Mouse (Mus musculus) stomach, embryonic 14.5 days (tissue): ENCODE data around the gene Nxn. TPM values are rescaled to one million over a fixed set of nuclear protein-coding genes. Genes with fewer than 3 reads are reported as not detected.
A peak's percentile ranks its signal among the peaks of the same experiment; 100 is the strongest.

ENCODE experiments used
- ATAC-seq: fragments of 200-750 bp; cut with Nextera tagmentation; 2 replicates; pipeline ENCODE4 v1.8.0; 2017; ENCODE audit warnings: low read depth, moderate TSS enrichment; ENCODE audit not compliant: insufficient number of reproducible peaks, insufficient read depth, low FRiP score
- H3K27ac ChIP-seq: fragments of 300-500 bp; sonication (generic); 2 replicates; pipeline ENCODE4 v1.5.1; 2014; ENCODE audit warnings: mild to moderate bottlenecking, low read length, moderate library complexity, mixed read lengths
- H3K27me3 ChIP-seq: fragments of 300-500 bp; sonication (generic); 2 replicates; pipeline ENCODE4 v1.6.1; 2014; ENCODE audit warnings: low read length, control low read depth, mixed read lengths; ENCODE audit not compliant: control insufficient read depth, insufficient read depth
- H3K36me3 ChIP-seq: fragments of 300-500 bp; sonication (generic); 2 replicates; pipeline ENCODE4 v1.6.1; 2014; ENCODE audit warnings: mild to moderate bottlenecking, control low read depth, low read length, moderate library complexity, mixed read lengths; ENCODE audit not compliant: control insufficient read depth, insufficient read depth
- H3K4me1 ChIP-seq: fragments of 300-500 bp; sonication (generic); 2 replicates; pipeline ENCODE4 v1.6.1; 2014; ENCODE audit warnings: low read length, control low read depth, mixed read lengths; ENCODE audit not compliant: control insufficient read depth, insufficient read depth
- H3K4me2 ChIP-seq: fragments of 300-500 bp; sonication (generic); replicated peaks from 2 replicates; pipeline ENCODE4 v1.6.1; 2014; ENCODE audit warnings: low read depth, low read length, control low read depth
- H3K4me3 ChIP-seq: fragments of 300-500 bp; sonication (generic); 2 replicates; pipeline ENCODE4 v1.5.1; 2014; ENCODE audit warnings: low read depth, low read length, control low read depth
- H3K9ac ChIP-seq: fragments of 300-500 bp; sonication (generic); replicated peaks from 2 replicates; pipeline ENCODE4 v1.6.1; 2014; ENCODE audit warnings: low read depth, mild to moderate bottlenecking, control low read depth, low read length, moderate library complexity, mixed read lengths
- H3K9me3 ChIP-seq: fragments of 300-500 bp; sonication (generic); 2 replicates; pipeline ENCODE4 v1.6.1; 2016; ENCODE audit warnings: low read depth, low read length, control low read depth; ENCODE audit not compliant: control insufficient read depth
- WGBS: fragments of 180-500 bp; shearing (Covaris S2); extraction: QIAGEN DNeasy Blood & Tissue Kit; methylation state at CpG from one replicate; pipeline ENCODE4 v1.1.7; 2014; 5-methylcytosine and 5-hydroxymethylcytosine counted together
- polyA plus RNA-seq: library from polyadenylated mRNA; unstranded; fragments of >200 nt; fragmentation: Nextera tagmentation; extraction: Ambion mirVana; gene quantifications from 2 replicates; pipeline ENCODE4 v1.2.1, GENCODE M21; 2014

Nxn gene
- polyA plus RNA-seq, 1 experiment from 2014 or later = 50.4 TPM

DNA sequence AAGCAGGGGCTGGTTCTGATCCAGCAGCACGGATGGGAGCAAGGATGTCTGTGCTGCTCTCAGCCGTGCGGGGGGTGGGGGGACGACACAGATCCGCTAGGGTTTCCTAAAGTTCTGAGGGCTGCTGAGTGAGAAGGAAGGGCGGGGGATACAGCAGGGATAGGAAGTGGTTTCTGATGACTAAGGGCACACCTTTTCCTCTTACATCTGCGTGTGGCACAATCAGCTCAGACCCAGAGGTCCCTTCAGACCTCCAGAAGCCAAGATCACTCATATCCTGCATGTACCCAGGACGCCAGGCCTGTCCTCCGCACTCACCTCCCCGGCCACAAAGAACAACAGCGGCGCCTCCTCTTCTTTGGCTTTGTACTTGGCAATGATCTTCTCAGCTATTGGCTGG is 137.7 kb downstream of the Nxn start:
- Histone ChIP-seq H3K36me3 (peaks cover 19% of the 10 kb centered on the region), H3K27me3 (no peaks in the 10 kb centered on the region), H3K9ac (no peak overlapping the region; the same call in 1 of the 2 replicates), H3K4me1 (0 out of 2 replicates have a peak, but pooled peaks cover 2% of the 10 kb centered on the region), H3K27ac (no peak overlapping the region), H3K4me2 (no peak overlapping the region), H3K9me3 (no peaks in the 10 kb centered on the region), H3K4me3 (no peak overlapping the region)
- 80% methylated on average over 12 of the region's 12 CpGs for WGBS
- no peak for ATAC-seq

- Histone ChIP-seq H3K4me3 (no peak overlapping the region), H3K4me2 (no peak overlapping the region), H3K9me3 (no peaks in the 10 kb centered on the region), H3K27ac (no peak overlapping the region), H3K4me1 (0 out of 2 replicates have a peak, but pooled peaks cover 2% of the 10 kb centered on the region), H3K9ac (no peak overlapping the region), H3K36me3 (peaks cover 19% of the 10 kb centered on the region), H3K27me3 (no peaks in the 10 kb centered on the region)
- WGBS = 67% methylated on average over 10 of the region's 10 CpGs
- ATAC-seq = no peak; the same call in 1 of the 2 replicates
Observed at GRCm38 (mm10) chr11:76260208-76261050, 138.5 kb downstream of the Nxn start.

GRCm38 (mm10) chr11:76258511-76258910 is 140.4 kb downstream of the Nxn start:
- Histone ChIP-seq H3K36me3 (peaks cover 18% of the 10 kb centered on the region), H3K4me2 (no peak overlapping the region), H3K4me1 (0 out of 2 replicates have a peak, but pooled peaks cover 2% of the 10 kb centered on the region), H3K27me3 (no peaks in the 10 kb centered on the region), H3K4me3 (no peak overlapping the region), H3K9me3 (no peaks in the 10 kb centered on the region), H3K9ac (no peak overlapping the region), H3K27ac (no peak overlapping the region)
- no peak for ATAC-seq
- WGBS = 72% methylated on average over 6 of the region's 6 CpGs

DNA sequence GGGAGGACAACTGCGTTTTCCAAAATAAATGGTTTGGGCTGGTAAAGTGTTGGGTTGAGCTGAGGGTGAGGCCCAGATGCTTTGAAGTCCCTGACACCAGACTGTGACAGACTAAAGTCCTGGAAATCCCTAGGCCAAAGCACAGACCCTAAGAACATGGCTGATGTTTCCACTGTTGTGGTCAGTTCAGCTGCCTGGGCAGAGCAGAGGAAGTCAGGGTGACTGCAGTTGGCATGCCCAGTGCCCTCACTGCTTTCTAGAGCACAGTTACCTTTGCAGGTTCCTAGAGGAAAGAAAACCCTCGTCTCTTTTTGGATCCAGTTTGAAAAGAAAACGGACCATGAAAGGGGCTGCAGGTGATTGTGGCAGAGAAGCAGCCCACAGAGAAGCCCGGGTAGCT is 141.6 kb downstream of the Nxn start:
- Histone ChIP-seq H3K36me3 (peaks cover 16% of the 10 kb centered on the region), H3K4me2 (no peak overlapping the region), H3K9ac (no peak overlapping the region), H3K9me3 (no peaks in the 10 kb centered on the region), H3K4me3 (no peak overlapping the region), H3K27me3 (no peaks in the 10 kb centered on the region), H3K27ac (no peak overlapping the region), H3K4me1 (no peaks in the 10 kb centered on the region)
- ATAC-seq = no peak
- 65% methylated on average over 4 of the region's 4 CpGs for WGBS

GRCm38 (mm10) chr11:76256129-76256528 is 142.8 kb downstream of the Nxn start:
- H3K4me1 ChIP-seq = no peaks in the 10 kb centered on the region

GRCm38 (mm10) chr11:76255431-76256001 is 143.4 kb downstream of the Nxn start:
- Histone ChIP-seq H3K27ac (0 out of 2 replicates have a peak overlapping the region, but pooled peaks have one; percentile 10), H3K4me1 (no peaks in the 10 kb centered on the region), H3K27me3 (no peaks in the 10 kb centered on the region), H3K36me3 (peaks cover 10% of the 10 kb centered on the region), H3K9ac (no peak overlapping the region), H3K9me3 (no peaks in the 10 kb centered on the region), H3K4me2 (no peak overlapping the region), H3K4me3 (no peak overlapping the region)
- 68% methylated on average over 4 of the region's 4 CpGs for WGBS
- no peak for ATAC-seq

More at GRCm38 (mm10) chr11:76256129-76256528, 142.8 kb downstream of the Nxn start:
- no peaks in the 10 kb centered on the region for H3K27me3 ChIP-seq
- 31% methylated on average over 5 of the region's 5 CpGs for WGBS
- no peaks in the 10 kb centered on the region for H3K9me3 ChIP-seq
- H3K9ac ChIP-seq = no peak overlapping the region
- H3K4me2 ChIP-seq = no peak overlapping the region
- no peak overlapping the region for H3K27ac ChIP-seq
- no peak overlapping the region for H3K4me3 ChIP-seq
- peaks cover 13% of the 10 kb centered on the region for H3K36me3 ChIP-seq
- no peak for ATAC-seq

GRCm38 (mm10) chr11:76253918-76254264 is 145.0 kb downstream of the Nxn start:
- WGBS = 78% methylated on average over 4 of the region's 4 CpGs
- ATAC-seq = no peak

GRCm38 (mm10) chr11:76253145-76253917 is 145.6 kb downstream of the Nxn start:
- Histone ChIP-seq H3K36me3 (peaks cover 20% of the 10 kb centered on the region), H3K9ac (no peak overlapping the region), H3K27me3 (no peaks in the 10 kb centered on the region), H3K4me2 (no peak overlapping the region), H3K27ac (no peak overlapping the region), H3K4me1 (no peaks in the 10 kb centered on the region), H3K4me3 (no peak overlapping the region), H3K9me3 (no peaks in the 10 kb centered on the region)
- WGBS = 42% methylated on average over 5 of the region's 5 CpGs
- peak; percentile 78; the same call in 1 of the 2 replicates for ATAC-seq

More at GRCm38 (mm10) chr11:76253918-76254264, 145.0 kb downstream of the Nxn start:
- Histone ChIP-seq H3K36me3 (peaks cover 17% of the 10 kb centered on the region), H3K27me3 (no peaks in the 10 kb centered on the region), H3K4me1 (no peaks in the 10 kb centered on the region), H3K27ac (peak overlapping the region; percentile 52; the same call in 1 of the 2 replicates), H3K4me2 (no peak overlapping the region), H3K9me3 (no peaks in the 10 kb centered on the region), H3K9ac (no peak overlapping the region), H3K4me3 (no peak overlapping the region)
